Mouse (Mus musculus) hindbrain, embryonic 16.5 days (tissue): ENCODE results near the gene Nkiras1. TPM values are rescaled to one million over a fixed set of nuclear protein-coding genes. Genes with fewer than 3 reads are reported as not detected.

Experiments used
- ATAC-seq: fragments of 200-750 bp; cut with Nextera tagmentation; 2 replicates; pipeline ENCODE4 v1.8.0; 2017; ENCODE audit warnings: moderate TSS enrichment, moderate library complexity
- H3K27ac ChIP-seq: fragments of 300-500 bp; sonication (generic); 2 replicates; pipeline ENCODE4 v1.5.1; 2014; ENCODE audit warnings: low read depth, mild to moderate bottlenecking, control low read depth, low read length, moderate library complexity
- H3K27me3 ChIP-seq: fragments of 300-500 bp; sonication (generic); replicated peaks from 2 replicates; pipeline ENCODE4 v1.6.1; 2014; ENCODE audit warnings: low read length; ENCODE audit not compliant: control insufficient read depth, insufficient read depth
- H3K36me3 ChIP-seq: fragments of 300-500 bp; sonication (generic); 2 replicates; pipeline ENCODE4 v1.6.1; 2014; ENCODE audit warnings: mild to moderate bottlenecking, low read length, moderate library complexity, mixed read lengths; ENCODE audit not compliant: control insufficient read depth, insufficient read depth
- H3K4me1 ChIP-seq: fragments of 300-500 bp; sonication (generic); 2 replicates; pipeline ENCODE4 v1.6.1; 2014; ENCODE audit warnings: low read depth, low read length; ENCODE audit not compliant: control insufficient read depth, insufficient read depth
- H3K4me2 ChIP-seq: fragments of 300-500 bp; sonication (generic); 2 replicates; pipeline ENCODE4 v1.6.1; 2014; ENCODE audit warnings: mild to moderate bottlenecking, low read length, control low read depth, moderate library complexity
- H3K4me3 ChIP-seq: fragments of 300-500 bp; sonication (generic); 2 replicates; pipeline ENCODE4 v1.5.1; 2014; ENCODE audit warnings: mild to moderate bottlenecking, low read length, control low read depth, moderate library complexity
- H3K9ac ChIP-seq: fragments of 300-500 bp; sonication (generic); 2 replicates; pipeline ENCODE4 v1.6.1; 2014; ENCODE audit warnings: low read depth, mild to moderate bottlenecking, control low read depth, low read length, moderate library complexity
- H3K9me3 ChIP-seq: fragments of 300-500 bp; sonication (generic); 2 replicates; pipeline ENCODE4 v1.6.1; 2014; ENCODE audit warnings: mild to moderate bottlenecking, low read length, moderate library complexity; ENCODE audit not compliant: control insufficient read depth
- WGBS: fragments of 180-500 bp; shearing (Covaris S2); extraction: QIAGEN DNeasy Blood & Tissue Kit; methylation state at CpG from one replicate; pipeline ENCODE4 v1.1.7; 2014; 5-methylcytosine and 5-hydroxymethylcytosine counted together
- polyA plus RNA-seq: library from polyadenylated mRNA; unstranded; fragments of >200 nt; fragmentation: Nextera tagmentation; extraction: Ambion mirVana; gene quantifications from 2 replicates; pipeline ENCODE4 v1.2.1, GENCODE M21; 2015

The Nkiras1 gene
- polyA plus RNA-seq, 1 experiment from 2014 or later = 70.4 TPM

DNA sequence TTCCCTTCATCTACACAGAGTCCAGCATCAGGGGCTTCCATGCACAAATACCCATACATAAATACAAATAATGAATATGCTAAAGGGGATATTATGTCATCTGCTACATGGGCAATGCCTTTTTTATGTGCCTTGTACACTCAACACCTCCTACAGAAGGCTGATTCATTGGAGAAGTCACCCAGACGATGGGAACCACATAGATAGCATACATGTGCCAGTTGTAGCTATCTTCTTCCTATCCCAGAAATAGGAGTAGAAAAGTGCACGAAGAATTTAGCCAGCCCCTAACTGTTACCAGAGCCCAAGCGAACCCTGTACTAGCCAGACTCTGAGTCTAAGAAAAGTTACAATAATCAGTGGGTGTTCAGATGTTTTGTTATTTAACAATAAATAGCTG lies 21.2 kb downstream of the Nkiras1 start:
- ATAC-seq = no peak
- 95% methylated on average over 3 of the region's 3 CpGs for WGBS

GRCm38 (mm10) chr14:18292578-18292977 lies 21.6 kb downstream of the Nkiras1 start:
- H3K4me2 ChIP-seq = no peak overlapping the region
- H3K27me3 ChIP-seq = no peaks in the 10 kb centered on the region
- no peaks in the 10 kb centered on the region for H3K9me3 ChIP-seq
- H3K27ac ChIP-seq = no peak overlapping the region
- H3K4me3 ChIP-seq = no peak overlapping the region
- no peak overlapping the region for H3K9ac ChIP-seq
- ATAC-seq = no peak
- H3K36me3 ChIP-seq = no peaks in the 10 kb centered on the region
- H3K4me1 ChIP-seq = no peaks in the 10 kb centered on the region
- WGBS = 94% methylated on average over 3 of the region's 3 CpGs

More for the DNA sequence above, 21.2 kb downstream of the Nkiras1 start:
- Histone ChIP-seq H3K36me3 (no peaks in the 10 kb centered on the region), H3K27me3 (no peaks in the 10 kb centered on the region), H3K9ac (no peak overlapping the region), H3K27ac (no peak overlapping the region), H3K4me3 (no peak overlapping the region), H3K4me2 (no peak overlapping the region), H3K9me3 (no peaks in the 10 kb centered on the region), H3K4me1 (no peaks in the 10 kb centered on the region)

DNA sequence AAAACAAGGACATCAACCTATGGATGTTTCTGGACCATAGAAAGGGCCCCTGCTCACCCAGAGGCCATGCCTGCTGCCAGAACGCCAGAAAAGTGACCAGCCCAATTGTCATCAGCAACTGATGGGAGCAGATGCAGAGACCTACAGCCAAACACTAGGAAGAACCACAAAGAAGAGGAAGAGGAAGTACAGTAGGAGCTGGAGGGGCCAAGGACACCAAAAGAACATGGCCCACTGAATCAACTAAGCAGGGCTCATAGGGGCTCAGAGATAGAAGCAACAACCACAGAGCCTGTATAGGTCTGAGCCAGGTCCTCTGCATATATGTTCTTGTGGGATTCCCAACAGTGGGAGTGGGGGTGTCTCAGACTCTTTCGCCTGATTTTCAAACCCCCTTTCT lies 26.5 kb downstream of the Nkiras1 start:
- Histone ChIP-seq H3K9ac (no peak overlapping the region), H3K27ac (no peak overlapping the region), H3K4me3 (no peak overlapping the region), H3K27me3 (no peaks in the 10 kb centered on the region), H3K9me3 (no peaks in the 10 kb centered on the region), H3K4me1 (no peaks in the 10 kb centered on the region; the same call in 1 of the 2 replicates), H3K36me3 (no peaks in the 10 kb centered on the region), H3K4me2 (no peak overlapping the region)
- 0 out of 2 replicates have a peak, but pooled peaks have one; percentile 17 for ATAC-seq
- WGBS = 89% methylated on average over 2 of the region's 2 CpGs

GRCm38 (mm10) chr14:18298874-18299273 lies 27.9 kb downstream of the Nkiras1 start:
- Histone ChIP-seq H3K4me1 (no peaks in the 10 kb centered on the region; the same call in 1 of the 2 replicates), H3K9me3 (no peaks in the 10 kb centered on the region), H3K4me3 (no peak overlapping the region), H3K27ac (no peak overlapping the region), H3K27me3 (no peaks in the 10 kb centered on the region), H3K36me3 (no peaks in the 10 kb centered on the region), H3K4me2 (no peak overlapping the region), H3K9ac (no peak overlapping the region)
- no peak for ATAC-seq
- 88% methylated on average over 2 of the region's 2 CpGs for WGBS

GRCm38 (mm10) chr14:18300676-18301075 lies 29.7 kb downstream of the Nkiras1 start:
- no peak overlapping the region for H3K9ac ChIP-seq
- ATAC-seq = no peak
- H3K27ac ChIP-seq = no peak overlapping the region
- H3K27me3 ChIP-seq = no peaks in the 10 kb centered on the region
- no peak overlapping the region for H3K4me2 ChIP-seq
- H3K9me3 ChIP-seq = no peaks in the 10 kb centered on the region
- no peaks in the 10 kb centered on the region for H3K36me3 ChIP-seq
- 93% methylated on average over 2 of the region's 2 CpGs for WGBS
- H3K4me3 ChIP-seq = no peak overlapping the region
- no peaks in the 10 kb centered on the region; the same call in none of the 2 replicates for H3K4me1 ChIP-seq

DNA sequence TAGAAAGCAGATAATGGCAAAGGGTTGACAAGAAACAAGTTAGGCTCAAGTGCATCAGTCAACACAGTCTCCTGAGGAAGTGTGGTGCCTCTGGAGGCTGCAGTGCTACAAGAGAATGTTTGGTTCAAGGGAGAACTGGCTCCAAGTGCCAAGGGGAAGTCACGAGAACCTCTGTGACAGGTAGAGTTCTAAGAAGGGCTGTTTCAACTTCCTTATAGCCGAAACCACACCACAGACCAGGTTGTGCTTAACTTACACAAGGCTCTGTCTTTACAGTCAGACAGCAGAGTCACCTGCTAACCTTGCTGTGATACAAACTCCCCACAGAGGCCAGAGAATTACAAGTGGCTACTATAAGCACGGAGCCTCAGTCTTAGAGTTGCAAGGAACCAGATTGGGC lies 30.7 kb downstream of the Nkiras1 start:
- no peak overlapping the region for H3K9ac ChIP-seq
- no peaks in the 10 kb centered on the region; the same call in none of the 2 replicates for H3K4me1 ChIP-seq
- no peaks in the 10 kb centered on the region for H3K27me3 ChIP-seq
- H3K9me3 ChIP-seq = no peaks in the 10 kb centered on the region
- no peak overlapping the region for H3K4me3 ChIP-seq
- H3K36me3 ChIP-seq = no peaks in the 10 kb centered on the region
- ATAC-seq = no peak
- WGBS = 87% methylated on average over 3 of the region's 3 CpGs
- no peak overlapping the region for H3K27ac ChIP-seq
- no peak overlapping the region for H3K4me2 ChIP-seq

DNA sequence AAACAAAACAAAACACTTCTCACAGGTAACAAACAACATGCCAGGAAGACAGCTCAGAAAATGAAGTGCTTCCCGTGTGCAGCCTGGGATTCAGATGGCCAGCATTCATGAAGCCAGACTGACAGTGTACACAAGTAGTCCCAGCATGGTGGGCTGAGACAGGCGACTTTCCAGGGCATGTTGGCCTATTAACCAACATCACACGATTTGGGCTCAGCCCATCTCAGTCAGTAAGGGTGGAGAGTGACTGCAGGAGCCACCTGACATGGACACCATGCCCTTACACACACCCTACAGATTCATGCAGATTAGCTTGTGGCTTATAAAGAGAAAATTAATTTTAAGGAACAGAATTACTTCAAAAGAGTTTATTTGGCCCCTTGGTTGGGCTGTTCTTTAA lies 31.8 kb downstream of the Nkiras1 start:
- Histone ChIP-seq H3K36me3 (no peaks in the 10 kb centered on the region), H3K9ac (no peak overlapping the region), H3K4me3 (no peak overlapping the region), H3K4me1 (no peaks in the 10 kb centered on the region; the same call in none of the 2 replicates), H3K27ac (no peak overlapping the region), H3K4me2 (no peak overlapping the region), H3K9me3 (no peaks in the 10 kb centered on the region), H3K27me3 (no peaks in the 10 kb centered on the region)
- ATAC-seq = no peak
- 78% methylated on average over 3 of the region's 3 CpGs for WGBS

GRCm38 (mm10) chr14:18303262-18303661 lies 32.3 kb downstream of the Nkiras1 start:
- no peak overlapping the region for H3K27ac ChIP-seq
- ATAC-seq = peak; percentile 71
- 77% methylated on average over 4 of the region's 4 CpGs for WGBS

DNA sequence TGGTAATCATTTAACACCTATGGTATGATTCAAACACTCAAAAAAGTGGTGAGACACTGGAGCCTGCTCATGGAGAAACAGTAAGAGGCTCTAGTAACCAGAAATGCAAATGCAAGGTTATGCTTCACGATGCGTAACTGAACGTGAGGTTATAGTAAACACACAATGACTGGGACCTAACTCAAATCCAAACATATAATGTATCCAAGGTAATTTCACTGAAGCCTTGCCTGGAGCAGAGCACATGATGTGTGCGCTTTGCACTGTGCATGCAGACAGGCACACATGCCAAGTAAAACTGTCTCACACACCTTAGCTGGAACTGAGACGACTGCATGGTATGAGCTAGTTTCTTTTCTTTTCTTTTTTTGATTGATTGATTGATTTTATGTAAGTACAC lies 33.2 kb downstream of the Nkiras1 start:
- Histone ChIP-seq H3K27me3 (no peaks in the 10 kb centered on the region), H3K36me3 (no peaks in the 10 kb centered on the region), H3K27ac (no peak overlapping the region), H3K4me1 (no peaks in the 10 kb centered on the region; the same call in none of the 2 replicates), H3K9me3 (no peaks in the 10 kb centered on the region), H3K4me3 (no peak overlapping the region), H3K9ac (no peak overlapping the region), H3K4me2 (no peak overlapping the region)
- 93% methylated on average over 5 of the region's 5 CpGs for WGBS
- 0 out of 2 replicates have a peak, but pooled peaks have one; percentile 37 for ATAC-seq

More at GRCm38 (mm10) chr14:18303262-18303661, 32.3 kb downstream of the Nkiras1 start:
- Histone ChIP-seq H3K9me3 (no peaks in the 10 kb centered on the region), H3K27me3 (no peaks in the 10 kb centered on the region), H3K36me3 (no peaks in the 10 kb centered on the region), H3K9ac (no peak overlapping the region), H3K4me2 (no peak overlapping the region), H3K4me1 (no peaks in the 10 kb centered on the region; the same call in none of the 2 replicates), H3K4me3 (no peak overlapping the region)
